Mouse (Mus musculus): ENCODE results near the gene Gal3st2c. TPM values are rescaled to one million over a fixed set of nuclear protein-coding genes. Genes with fewer than 3 reads are reported as not detected.
"Not testable (repeated sequence)": the region's sequence is repeated elsewhere in the genome, so short reads cannot be mapped to it uniquely, and the experiment has no call there.

The Gal3st2c gene
- polyA plus RNA-seq, 1 experiment from 2014 or later: not detected

- not testable (repeated sequence) for H3K9ac ChIP-seq (ENCODE audit: low read depth, low read length); H3K36me3 ChIP-seq (ENCODE audit: control insufficient read depth, insufficient read depth, low read length); H3K4me3 ChIP-seq (ENCODE audit: low read length); H3K27ac ChIP-seq (ENCODE audit: low read depth, low read length); ATAC-seq; H3K4me2 ChIP-seq (ENCODE audit: low read length); H3K9me3 ChIP-seq (ENCODE audit: control insufficient read depth, low read length); H3K4me1 ChIP-seq (ENCODE audit: control insufficient read depth, insufficient read depth, low read depth, low read length); H3K27me3 ChIP-seq (replicated peaks; ENCODE audit: control insufficient read depth, insufficient read depth, low read length)
- 61% methylated on average over 2 of the region's 2 CpGs for WGBS
Measured at GRCm38 (mm10) chr1:93991068-93991467, 759 bp downstream of the Gal3st2c start.

- H3K9ac ChIP-seq (ENCODE audit: low read depth, low read length); H3K36me3 ChIP-seq (ENCODE audit: control insufficient read depth, insufficient read depth, low read length); H3K4me2 ChIP-seq (ENCODE audit: low read length); ATAC-seq; H3K27me3 ChIP-seq (replicated peaks; ENCODE audit: control insufficient read depth, insufficient read depth, low read length); H3K4me1 ChIP-seq (ENCODE audit: control insufficient read depth, insufficient read depth, low read depth, low read length); H3K27ac ChIP-seq (ENCODE audit: low read depth, low read length); H3K4me3 ChIP-seq (ENCODE audit: low read length); H3K9me3 ChIP-seq (ENCODE audit: control insufficient read depth, low read length): not testable (repeated sequence)
- 86% methylated on average over 3 of the region's 3 CpGs for WGBS
Measured at GRCm38 (mm10) chr1:93991491-93991890, 1.2 kb downstream of the Gal3st2c start.

GRCm38 (mm10) chr1:94001023-94001422, 10.7 kb downstream of the Gal3st2c start:
- Histone ChIP-seq H3K4me2 (ENCODE audit: low read length) (no peak overlapping the region), H3K27me3 (replicated peaks; ENCODE audit: control insufficient read depth, insufficient read depth, low read length) (no peaks in the 10 kb centered on the region), H3K9ac (ENCODE audit: low read depth, low read length) (no peak overlapping the region), H3K4me1 (ENCODE audit: control insufficient read depth, insufficient read depth, low read depth, low read length) (no peaks in the 10 kb centered on the region), H3K36me3 (ENCODE audit: control insufficient read depth, insufficient read depth, low read length) (no peaks in the 10 kb centered on the region), H3K4me3 (ENCODE audit: low read length) (no peak overlapping the region), H3K27ac (ENCODE audit: low read depth, low read length) (no peak overlapping the region), H3K9me3 (ENCODE audit: control insufficient read depth, low read length) (no peaks in the 10 kb centered on the region)
- ATAC-seq: no peak
- 76% methylated on average over 2 of the region's 2 CpGs for WGBS

- 80% methylated on average over 2 of the region's 2 CpGs for WGBS
- not testable (repeated sequence) for H3K4me2 ChIP-seq (ENCODE audit: low read length); H3K27me3 ChIP-seq (replicated peaks; ENCODE audit: control insufficient read depth, insufficient read depth, low read length); H3K36me3 ChIP-seq (ENCODE audit: control insufficient read depth, insufficient read depth, low read length); H3K27ac ChIP-seq (ENCODE audit: low read depth, low read length); H3K4me3 ChIP-seq (ENCODE audit: low read length); H3K9me3 ChIP-seq (ENCODE audit: control insufficient read depth, low read length); H3K4me1 ChIP-seq (ENCODE audit: control insufficient read depth, insufficient read depth, low read depth, low read length); ATAC-seq; H3K9ac ChIP-seq (ENCODE audit: low read depth, low read length)
Measured at GRCm38 (mm10) chr1:94005954-94006506, 15.7 kb downstream of the Gal3st2c start.

- H3K9me3 ChIP-seq (ENCODE audit: control insufficient read depth, low read length); H3K4me2 ChIP-seq (ENCODE audit: low read length); H3K4me3 ChIP-seq (ENCODE audit: low read length); H3K27ac ChIP-seq (ENCODE audit: low read depth, low read length); H3K9ac ChIP-seq (ENCODE audit: low read depth, low read length); H3K4me1 ChIP-seq (ENCODE audit: control insufficient read depth, insufficient read depth, low read depth, low read length); H3K36me3 ChIP-seq (ENCODE audit: control insufficient read depth, insufficient read depth, low read length); H3K27me3 ChIP-seq (replicated peaks; ENCODE audit: control insufficient read depth, insufficient read depth, low read length): not testable (repeated sequence)
- ATAC-seq: 0 out of 2 replicates have a peak, but pooled peaks have one; percentile 17
- 91% methylated on average over 14 of the region's 19 CpGs for WGBS
Measured at GRCm38 (mm10) chr1:94008826-94009225, 18.5 kb downstream of the Gal3st2c start.

GRCm38 (mm10) chr1:94011643-94012042, 21.3 kb downstream of the Gal3st2c start:
- Histone ChIP-seq H3K27me3 (replicated peaks; ENCODE audit: control insufficient read depth, insufficient read depth, low read length) (no peaks in the 10 kb centered on the region), H3K27ac (ENCODE audit: low read depth, low read length) (no peak overlapping the region), H3K4me1 (ENCODE audit: control insufficient read depth, insufficient read depth, low read depth, low read length) (no peaks in the 10 kb centered on the region), H3K4me2 (ENCODE audit: low read length) (no peak overlapping the region), H3K4me3 (ENCODE audit: low read length) (no peak overlapping the region), H3K9ac (ENCODE audit: low read depth, low read length) (no peak overlapping the region), H3K36me3 (ENCODE audit: control insufficient read depth, insufficient read depth, low read length) (no peaks in the 10 kb centered on the region), H3K9me3 (ENCODE audit: control insufficient read depth, low read length) (no peaks in the 10 kb centered on the region)
- 74% methylated on average over 3 of the region's 3 CpGs for WGBS
- no peak for ATAC-seq

- H3K4me1 ChIP-seq (ENCODE audit: control insufficient read depth, insufficient read depth, low read depth, low read length): no peaks in the 10 kb centered on the region
- ATAC-seq: no peak
- no peak within 1 kb of the TSS for H3K27ac ChIP-seq (ENCODE audit: low read depth, low read length)
- no peak within 1 kb of the TSS for H3K4me2 ChIP-seq (ENCODE audit: low read length)
- no peaks in the 10 kb centered on the region for H3K27me3 ChIP-seq (replicated peaks; ENCODE audit: control insufficient read depth, insufficient read depth, low read length)
- H3K36me3 ChIP-seq (ENCODE audit: control insufficient read depth, insufficient read depth, low read length): no peaks in the 10 kb centered on the region
- H3K9ac ChIP-seq (ENCODE audit: low read depth, low read length): no peak within 1 kb of the TSS
- 94% methylated on average over 6 of the region's 6 CpGs for WGBS
- H3K4me3 ChIP-seq (ENCODE audit: low read length): no peak within 1 kb of the TSS
- H3K9me3 ChIP-seq (ENCODE audit: control insufficient read depth, low read length): no peaks in the 10 kb centered on the region
Measured at GRCm38 (mm10) chr1:94020151-94020550, 29.8 kb downstream of the Gal3st2c start, which contains the start of gene Neu4. Neu4 (plus strand) TSS chr1:94020451.

GRCm38 (mm10) chr1:94027506-94028108, 37.3 kb downstream of the Gal3st2c start:
- H3K4me2 ChIP-seq (ENCODE audit: low read length): no peak overlapping the region
- no peak for ATAC-seq
- H3K9ac ChIP-seq (ENCODE audit: low read depth, low read length): no peak overlapping the region
- no peaks in the 10 kb centered on the region for H3K36me3 ChIP-seq (ENCODE audit: control insufficient read depth, insufficient read depth, low read length)
- no peak overlapping the region for H3K27ac ChIP-seq (ENCODE audit: low read depth, low read length)
- H3K27me3 ChIP-seq (replicated peaks; ENCODE audit: control insufficient read depth, insufficient read depth, low read length): no peaks in the 10 kb centered on the region
- no peaks in the 10 kb centered on the region for H3K4me1 ChIP-seq (ENCODE audit: control insufficient read depth, insufficient read depth, low read depth, low read length)
- no peaks in the 10 kb centered on the region for H3K9me3 ChIP-seq (ENCODE audit: control insufficient read depth, low read length)
- WGBS: 69% methylated on average over 12 of the region's 12 CpGs
- H3K4me3 ChIP-seq (ENCODE audit: low read length): no peak overlapping the region

GRCm38 (mm10) chr1:94028741-94029140, 38.4 kb downstream of the Gal3st2c start:
- Histone ChIP-seq H3K4me2 (ENCODE audit: low read length) (no peak overlapping the region), H3K9ac (ENCODE audit: low read depth, low read length) (no peak overlapping the region), H3K4me1 (ENCODE audit: control insufficient read depth, insufficient read depth, low read depth, low read length) (no peaks in the 10 kb centered on the region), H3K27me3 (replicated peaks; ENCODE audit: control insufficient read depth, insufficient read depth, low read length) (no peaks in the 10 kb centered on the region), H3K4me3 (ENCODE audit: low read length) (no peak overlapping the region), H3K9me3 (ENCODE audit: control insufficient read depth, low read length) (no peaks in the 10 kb centered on the region), H3K27ac (ENCODE audit: low read depth, low read length) (no peak overlapping the region), H3K36me3 (ENCODE audit: control insufficient read depth, insufficient read depth, low read length) (no peaks in the 10 kb centered on the region)
- no peak for ATAC-seq
- 90% methylated on average over 2 of the region's 2 CpGs for WGBS
